Mouse (Mus musculus) ES-Bruce4 (cell line): Measurements from ENCODE around the gene Gm17949.

ENCODE experiments used
- CTCF ChIP-seq: IDR thresholded peaks from one replicate; pipeline ENCODE4 v1.8.1; 2011; ENCODE audit warnings: low read depth, low read length
- POLR2A ChIP-seq: IDR thresholded peaks from one replicate; pipeline ENCODE4 v1.8.1; 2011; ENCODE audit warnings: low read length; ENCODE audit not compliant: insufficient read depth

GRCm38 (mm10) chr17:57027471-57027870 is 16.2 kb downstream of the Gm17949 start:
- TF ChIP-seq POLR2A (no peak), CTCF (no peak)
